ENCODE assay signal across 8 mouse cellular contexts in genomic region chr7:80184968-80185367, GRCm38 (mm10). TPM values are rescaled to one million over a fixed set of nuclear protein-coding genes. Genes with fewer than 3 reads are reported as not detected.
DNase-seq lines count a peak whose midpoint lies in the region; ATAC-seq lines count a peak whose summit lies in the region.
"Had no signal": no experiment of that assay in that cellular context is flagged by ENCODE, and none has a peak within 500 bp of the region (broad histone marks: within the 10 kb centered on the region; RNA-seq: fewer than 3 reads in every experiment).

No protein-coding gene starts in this region.

- H3K9ac ChIP-seq in hindbrain, embryonic 16.5 days (ENCODE audit: low read depth, low read length) = no peak overlapping the region
- no peak overlapping the region for H3K9ac ChIP-seq in kidney, embryonic 16.5 days (replicated peaks; ENCODE audit: low read length)
- H3K9ac ChIP-seq: limb, embryonic 13.5 days had no signal

- no peak for ATAC-seq in hindbrain, embryonic 16.5 days
- ATAC-seq in kidney, embryonic 16.5 days (ENCODE audit: low FRiP score, low TSS enrichment) = no peak

- H3K36me3 ChIP-seq in hindbrain, embryonic 10.5 days = no peaks in the 10 kb centered on the region
- no peaks in the 10 kb centered on the region for H3K36me3 ChIP-seq in hindbrain, embryonic 16.5 days (ENCODE audit: control insufficient read depth, insufficient read depth, low read length)
- H3K36me3 ChIP-seq in kidney, embryonic 16.5 days (ENCODE audit: insufficient read depth, low read length) = no peaks in the 10 kb centered on the region
- H3K36me3 ChIP-seq: limb, embryonic 13.5 days had no signal

- no peak for DNase-seq in hindbrain, embryonic 10.5 days (ENCODE audit: low spot score)
- peak; percentile 22 to 37 for DNase-seq in spleen, postnatal 10 days (ENCODE audit: low spot score in 2 of 2)
- no peak for DNase-seq in spleen, postnatal 14 days (ENCODE audit: low spot score in 2 of 2)
- no peak for DNase-seq in embryo, embryonic 10.5 days (ENCODE audit: low spot score)
- DNase-seq in left cerebral cortex, postnatal 25 days (ENCODE audit: low spot score in 2 of 2) = no peak

- no peaks in the 10 kb centered on the region for H3K9me3 ChIP-seq in hindbrain, embryonic 10.5 days
- no peaks in the 10 kb centered on the region for H3K9me3 ChIP-seq in hindbrain, embryonic 16.5 days (ENCODE audit: control insufficient read depth, low read length)
- H3K9me3 ChIP-seq in kidney, embryonic 16.5 days (ENCODE audit: low read length) = no peaks in the 10 kb centered on the region
- H3K9me3 ChIP-seq: limb, embryonic 13.5 days had no signal

- H3K4me3 ChIP-seq in hindbrain, embryonic 10.5 days = no peak overlapping the region
- no peak overlapping the region for H3K4me3 ChIP-seq in hindbrain, embryonic 16.5 days (ENCODE audit: low read length)
- no peak overlapping the region for H3K4me3 ChIP-seq in kidney, embryonic 16.5 days (ENCODE audit: low read length)
- H3K4me3 ChIP-seq: limb, embryonic 13.5 days had no signal

- 0 out of 2 replicates have a peak, but pooled peaks cover 4% of the 10 kb centered on the region for H3K27me3 ChIP-seq in hindbrain, embryonic 10.5 days (ENCODE audit: insufficient read depth, poor library complexity, severe bottlenecking)
- H3K27me3 ChIP-seq in hindbrain, embryonic 16.5 days (replicated peaks; ENCODE audit: control insufficient read depth, insufficient read depth, low read length) = no peaks in the 10 kb centered on the region
- no peaks in the 10 kb centered on the region for H3K27me3 ChIP-seq in kidney, embryonic 16.5 days (ENCODE audit: insufficient read depth, low read length)
- H3K27me3 ChIP-seq: limb, embryonic 13.5 days had no signal

- H3K27ac ChIP-seq in hindbrain, embryonic 10.5 days = peak overlapping the region; percentile 96
- H3K27ac ChIP-seq in hindbrain, embryonic 16.5 days (ENCODE audit: low read depth, low read length) = no peak overlapping the region
- peak overlapping the region; percentile 72 for H3K27ac ChIP-seq in kidney, embryonic 16.5 days (ENCODE audit: low read length)
- H3K27ac ChIP-seq: limb, embryonic 13.5 days had no signal

- WGBS in hindbrain, embryonic 10.5 days = 60% methylated on average over 6 of the region's 6 CpGs
- WGBS in hindbrain, embryonic 16.5 days = 56% methylated on average over 6 of the region's 6 CpGs
- WGBS in kidney, embryonic 16.5 days = 52% methylated on average over 6 of the region's 6 CpGs

- intact Hi-C loops in left cerebral cortex, postnatal 25 days (cut with DNase I) = no loop called here

- H3K4me1 ChIP-seq in hindbrain, embryonic 10.5 days (replicated peaks) = peaks cover 57% of the 10 kb centered on the region
- H3K4me1 ChIP-seq in hindbrain, embryonic 16.5 days (ENCODE audit: control insufficient read depth, insufficient read depth, low read depth, low read length) = peaks cover 22% of the 10 kb centered on the region
- peaks cover 38% of the 10 kb centered on the region for H3K4me1 ChIP-seq in kidney, embryonic 16.5 days (ENCODE audit: insufficient read depth, low read length)

- H3K4me2 ChIP-seq in hindbrain, embryonic 16.5 days (ENCODE audit: low read length) = no peak overlapping the region
- H3K4me2 ChIP-seq in kidney, embryonic 16.5 days (replicated peaks; ENCODE audit: low read depth, low read length) = no peak overlapping the region
- H3K4me2 ChIP-seq: limb, embryonic 13.5 days had no signal

RNA-seq across cellular contexts. Expression of gene Sema4b, which starts 1.7 kb away (rescaled TPM):
- 14.0 and 17.5 TPM in 2 replicates for polyA plus RNA-seq in hindbrain, embryonic 10.5 days (2016; fragmentation: Nextera tagmentation; extraction: Ambion mirVana)
- polyA plus RNA-seq in hindbrain, embryonic 16.5 days (2015; fragmentation: Nextera tagmentation; extraction: Ambion mirVana) = 21.1 and 24.3 TPM in 2 replicates
- polyA plus RNA-seq in kidney, embryonic 16.5 days (2015; fragmentation: Nextera tagmentation; extraction: Ambion mirVana) = 17.7 and 23.7 TPM in 2 replicates
- 10 to 100 TPM; 17.4 to 20.5 TPM for total RNA-seq in left cerebral cortex, postnatal 25 days (2021)

RNA-seq across cellular contexts. Expression of gene Cib1, which starts 47.6 kb away (rescaled TPM):
- 74.8 and 79.6 TPM in 2 replicates for polyA plus RNA-seq in hindbrain, embryonic 10.5 days (2016; fragmentation: Nextera tagmentation; extraction: Ambion mirVana)
- 42.4 and 42.6 TPM in 2 replicates for polyA plus RNA-seq in hindbrain, embryonic 16.5 days (2015; fragmentation: Nextera tagmentation; extraction: Ambion mirVana)
- polyA plus RNA-seq in kidney, embryonic 16.5 days (2015; fragmentation: Nextera tagmentation; extraction: Ambion mirVana) = 131 and 144 TPM in 2 replicates
- 10 to 100 TPM; 18.4 to 19.9 TPM for total RNA-seq in left cerebral cortex, postnatal 25 days (2021)

RNA-seq across cellular contexts. Expression of gene Gdpgp1, which starts 47.7 kb away (rescaled TPM):
- 6.2 and 6.5 TPM in 2 replicates for polyA plus RNA-seq in hindbrain, embryonic 10.5 days (2016; fragmentation: Nextera tagmentation; extraction: Ambion mirVana)
- polyA plus RNA-seq in hindbrain, embryonic 16.5 days (2015; fragmentation: Nextera tagmentation; extraction: Ambion mirVana) = 4.5 and 4.9 TPM in 2 replicates
- 3.5 and 4.0 TPM in 2 replicates for polyA plus RNA-seq in kidney, embryonic 16.5 days (2015; fragmentation: Nextera tagmentation; extraction: Ambion mirVana)
- 1 to 10 TPM; 5.9 to 6.6 TPM for total RNA-seq in left cerebral cortex, postnatal 25 days (2021)

Comparison
In these comparisons a context has a peak if more than half of its experiments do, and no peak if none do; other contexts are left out.
1. DNase-seq: peak in spleen, postnatal 10 days (2 of 2); none in hindbrain, embryonic 10.5 days (single experiment), spleen, postnatal 14 days (0 of 2), embryo, embryonic 10.5 days (single experiment) and left cerebral cortex, postnatal 25 days (0 of 2).